Mouse (Mus musculus): ENCODE measurements around the gene Kmt5b. TPM values are rescaled to one million over a fixed set of nuclear protein-coding genes. Genes with fewer than 3 reads are reported as not detected.

Kmt5b gene
- total and polyA plus RNA-seq, 3 experiments: 14.9 to 23.9 TPM; not detected in 1

GRCm38 (mm10) chr19:3851502-3851962 is 84.3 kb downstream of the Kmt5b start, which contains the start of gene Chka (continued):
- TF ChIP-seq MYB (IDR thresholded peaks at IDR 0.05; ENCODE audit: low read depth, low read length) (no peak), POLR2A (IDR thresholded peaks at IDR 0.05; ENCODE audit: control insufficient read depth in 1 of 2, insufficient read depth in 1 of 2, low read depth in 1 of 2, low read length in 2 of 2, poor library complexity in 1 of 2) (peak; percentile 90 to 95), ZC3H11A (IDR thresholded peaks at IDR 0.05; ENCODE audit: low read depth, low read length) (no peak), ZMIZ1 (IDR thresholded peaks at IDR 0.05; ENCODE audit: low read depth, low read length) (peak; percentile 97), NELFE (IDR thresholded peaks at IDR 0.05; ENCODE audit: low read depth, low read length) (peak; percentile 91), ZKSCAN1 (IDR thresholded peaks at IDR 0.05; ENCODE audit: low read depth, low read length) (no peak), BHLHE40 (IDR thresholded peaks at IDR 0.05; ENCODE audit: borderline replicate concordance, low read depth, low read length) (no peak), USF1 (IDR thresholded peaks at IDR 0.05; ENCODE audit: low read depth, low read length) (0 out of 2 replicates have a peak, but pooled peaks have one; percentile 36), SMC3 (IDR thresholded peaks at IDR 0.05; ENCODE audit: low read depth, low read length) (no peak), RAD21 (IDR thresholded peaks at IDR 0.05; ENCODE audit: low read depth, low read length) (no peak), CHD1 (IDR thresholded peaks at IDR 0.05; ENCODE audit: low read depth, low read length) (no peak), HCFC1 (IDR thresholded peaks at IDR 0.05; ENCODE audit: low read depth, low read length) (peak; percentile 74), POLR2AphosphoS2 (IDR thresholded peaks at IDR 0.05; ENCODE audit: low read length) (peak; percentile 87)

- peak overlapping the region; percentile 95 for H3K9ac ChIP-seq (ENCODE audit: control insufficient read depth, low read depth, low read length, poor library complexity, severe bottlenecking)
- peak; percentile 65 for DNase-seq (ENCODE audit: low read depth, low spot score)
Observed at GRCm38 (mm10) chr19:3851979-3852681, 84.9 kb downstream of the Kmt5b start.

GRCm38 (mm10) chr19:3853121-3853520 is 85.9 kb downstream of the Kmt5b start:
- no peaks in the 10 kb centered on the region for H3K27me3 ChIP-seq (ENCODE audit: control insufficient read depth in 1 of 2, insufficient read depth in 2 of 2, low read length in 2 of 2)
- H3K27ac ChIP-seq (ENCODE audit: control insufficient read depth, low read depth, low read length): no peak overlapping the region
- H3K9ac ChIP-seq (ENCODE audit: control insufficient read depth, low read depth, low read length, poor library complexity, severe bottlenecking): peak overlapping the region; percentile 13
- DNase-seq (ENCODE audit: low read depth, low spot score): no peak
- H3K79me2 ChIP-seq (ENCODE audit: control insufficient read depth, insufficient read depth, low read length, poor library complexity): peaks cover 22% of the 10 kb centered on the region
- peak overlapping the region in 1 of 2 experiments; percentile 90; a peak in 2 of 4 replicates for H3K4me3 ChIP-seq (ENCODE audit: control insufficient read depth in 1 of 2, insufficient read depth in 1 of 2, low read depth in 2 of 2, low read length in 2 of 2)
- peaks cover 0 to 4% of the 10 kb centered on the region in 2 experiments; a peak in 1 of 4 replicates for H3K4me1 ChIP-seq (ENCODE audit: control insufficient read depth in 1 of 2, insufficient read depth in 2 of 2, low read length in 2 of 2)
- peaks cover 0 to 11% of the 10 kb centered on the region in 2 experiments; a peak in 2 of 4 replicates for H3K36me3 ChIP-seq (ENCODE audit: control insufficient read depth in 1 of 2, insufficient read depth in 2 of 2, low read length in 2 of 2)
- TF ChIP-seq HCFC1 (IDR thresholded peaks at IDR 0.05; ENCODE audit: low read depth, low read length) (no peak), KAT2A (conservative IDR thresholded peaks at IDR 0.05; ENCODE audit: low read depth, low read length) (no peak), ZC3H11A (IDR thresholded peaks at IDR 0.05; ENCODE audit: low read depth, low read length) (no peak), NELFE (IDR thresholded peaks at IDR 0.05; ENCODE audit: low read depth, low read length) (no peak), NRF1 (IDR thresholded peaks at IDR 0.05; ENCODE audit: insufficient read depth, low read depth, low read length, poor library complexity, severe bottlenecking) (no peak), CHD1 (IDR thresholded peaks at IDR 0.05; ENCODE audit: low read depth, low read length) (no peak), ZNF384 (IDR thresholded peaks at IDR 0.05; ENCODE audit: low read depth, low read length) (no peak), POLR2AphosphoS5 (IDR thresholded peaks at IDR 0.05; ENCODE audit: borderline replicate concordance, low read depth, low read length) (no peak), MAFK (IDR thresholded peaks at IDR 0.05; ENCODE audit: borderline replicate concordance, low read depth, low read length) (no peak), SMC3 (IDR thresholded peaks at IDR 0.05; ENCODE audit: low read depth, low read length) (no peak)
- no peaks in the 10 kb centered on the region for H3K9me3 ChIP-seq (replicated peaks; ENCODE audit: insufficient read depth, low read length)

More at GRCm38 (mm10) chr19:3851979-3852681, 84.9 kb downstream of the Kmt5b start:
- Histone ChIP-seq H3K79me2 (ENCODE audit: control insufficient read depth, insufficient read depth, low read length, poor library complexity) (peaks cover 16% of the 10 kb centered on the region), H3K9me3 (replicated peaks; ENCODE audit: insufficient read depth, low read length) (no peaks in the 10 kb centered on the region), H3K4me3 (ENCODE audit: control insufficient read depth in 1 of 2, insufficient read depth in 1 of 2, low read depth in 2 of 2, low read length in 2 of 2) (peak overlapping the region; percentile 90 to 97), H3K27ac (ENCODE audit: control insufficient read depth, low read depth, low read length) (peak overlapping the region; percentile 78), H3K36me3 (ENCODE audit: control insufficient read depth in 1 of 2, insufficient read depth in 2 of 2, low read length in 2 of 2) (peaks cover 0 to 11% of the 10 kb centered on the region in 2 experiments; a peak in 2 of 4 replicates), H3K4me1 (ENCODE audit: control insufficient read depth in 1 of 2, insufficient read depth in 2 of 2, low read length in 2 of 2) (peaks cover 0 to 4% of the 10 kb centered on the region in 2 experiments; a peak in 1 of 4 replicates), H3K27me3 (ENCODE audit: control insufficient read depth in 1 of 2, insufficient read depth in 2 of 2, low read length in 2 of 2) (no peaks in the 10 kb centered on the region)
- 0 out of 2 replicates have a peak, but pooled peaks have one; percentile 54 for TF ChIP-seq UBTF (IDR thresholded peaks at IDR 0.05; ENCODE audit: borderline replicate concordance, insufficient read depth, low read depth, low read length)
- no peak for TF ChIP-seq MXI1 (IDR thresholded peaks at IDR 0.05; ENCODE audit: low read depth, low read length)
- TF ChIP-seq CTCF (IDR thresholded peaks at IDR 0.05 in 2 of 3, conservative IDR thresholded peaks at IDR 0.05 in 1 of 3; ENCODE audit: control insufficient read depth in 1 of 3, insufficient read depth in 1 of 3, low read depth in 2 of 3, low read length in 3 of 3, poor library complexity in 1 of 3, severe bottlenecking in 1 of 3): no peak
- no peak for TF ChIP-seq CHD1 (IDR thresholded peaks at IDR 0.05; ENCODE audit: low read depth, low read length)
- no peak for TF ChIP-seq HCFC1 (IDR thresholded peaks at IDR 0.05; ENCODE audit: low read depth, low read length)
- no peak for TF ChIP-seq ZKSCAN1 (IDR thresholded peaks at IDR 0.05; ENCODE audit: low read depth, low read length)
